Mouse (Mus musculus): ENCODE data around the gene Nkain4.

DNA sequence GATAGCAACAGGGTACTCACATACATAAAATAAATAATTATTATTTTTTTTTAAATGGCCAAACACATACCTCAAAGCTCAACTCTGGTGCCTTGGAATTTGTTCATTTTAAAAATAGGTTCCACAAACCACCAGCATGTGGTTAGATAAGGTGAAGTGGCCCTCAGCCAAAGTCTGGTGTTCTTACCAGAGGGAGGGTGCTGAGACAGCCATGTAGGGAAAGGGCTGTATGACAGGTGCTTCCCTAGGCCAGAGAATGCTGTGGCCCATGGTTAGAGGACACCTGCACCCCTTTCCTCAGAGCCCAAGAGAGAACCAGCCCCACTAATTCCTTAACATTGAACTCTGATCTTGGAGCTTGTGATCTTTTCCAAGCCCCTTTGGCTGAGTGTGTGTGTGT is 14.3 kb downstream of the Nkain4 start:
- no peak for TF ChIP-seq POLR2A (IDR thresholded peaks at IDR 0.05; ENCODE audit: control insufficient read depth, low read depth, low read length)
- TF ChIP-seq CTCF (IDR thresholded peaks at IDR 0.05; ENCODE audit: control insufficient read depth, insufficient read depth, insufficient replicate concordance, low read depth, low read length) = no peak

Data from testis, adult 2 months (tissue).